Mouse (Mus musculus) heart, postnatal 0 days (tissue): ENCODE measurements around the gene Pkd1l1.

Experiments used
- CTCF ChIP-seq: IDR thresholded peaks from 2 replicates; pipeline ENCODE4 v1.5.1; 2016; ENCODE audit warnings: antibody characterized with exemption, control low read depth, low read depth
- EP300 ChIP-seq: IDR thresholded peaks from 2 replicates; pipeline ENCODE4 v1.6.1; 2016; ENCODE audit warnings: antibody characterized with exemption, low read depth

- TF ChIP-seq EP300 (no peak), CTCF (no peak)
Measured at GRCm38 (mm10) chr11:8809644-8810043, 163.4 kb downstream of the Pkd1l1 start.
